In the genomic region with DNA sequence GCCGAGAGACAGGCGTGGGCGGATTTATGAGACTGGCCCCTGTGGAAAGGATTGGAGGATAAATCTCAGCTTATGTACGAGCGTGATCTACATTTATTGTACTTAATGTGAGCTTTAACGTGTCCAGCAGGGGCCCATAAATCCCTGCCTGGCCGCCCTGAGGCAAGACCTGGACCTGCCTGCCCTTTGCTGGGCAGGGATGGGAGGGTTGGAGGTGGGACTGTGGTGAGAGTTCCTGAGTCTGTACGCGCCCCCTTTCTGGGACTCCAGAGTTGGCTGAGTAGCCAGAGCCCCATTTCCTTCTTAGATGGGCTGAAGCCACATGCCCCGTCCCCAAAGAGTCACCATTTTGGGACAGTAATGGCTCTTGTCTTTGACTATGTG, we compare ENCODE assay signal across 8 mouse cellular contexts.
DNase-seq lines count a peak whose midpoint lies in the region; ATAC-seq and TF ChIP-seq lines count a peak whose summit lies in the region.

No protein-coding gene starts in this region.

- no peaks in the 10 kb centered on the region for H3K9me3 ChIP-seq in kidney, embryonic 14.5 days (ENCODE audit: control insufficient read depth, low read length)
- no peaks in the 10 kb centered on the region for H3K9me3 ChIP-seq in embryonic facial prominence, embryonic 13.5 days
- H3K9me3 ChIP-seq in hindbrain, embryonic 16.5 days (ENCODE audit: control insufficient read depth, low read length) = no peaks in the 10 kb centered on the region
- H3K9me3 ChIP-seq in midbrain, embryonic 14.5 days (ENCODE audit: control insufficient read depth, low read length) = no peaks in the 10 kb centered on the region

- TF ChIP-seq POLR2A in kidney, adult 2 months (IDR thresholded peaks at IDR 0.05; ENCODE audit: low read depth, low read length) = no peak

- peaks cover 14% of the 10 kb centered on the region; the same call in 1 of the 2 replicates for H3K4me1 ChIP-seq in kidney, embryonic 14.5 days (ENCODE audit: control insufficient read depth, insufficient read depth, low read length)
- no peaks in the 10 kb centered on the region for H3K4me1 ChIP-seq in kidney, adult 2 months (ENCODE audit: control insufficient read depth, insufficient read depth, low read length)
- peaks cover 35% of the 10 kb centered on the region for H3K4me1 ChIP-seq in embryonic facial prominence, embryonic 13.5 days
- H3K4me1 ChIP-seq in hindbrain, embryonic 16.5 days (ENCODE audit: control insufficient read depth, insufficient read depth, low read depth, low read length) = peaks cover 3% of the 10 kb centered on the region; the same call in 1 of the 2 replicates
- peaks cover 12% of the 10 kb centered on the region; the same call in 1 of the 2 replicates for H3K4me1 ChIP-seq in midbrain, embryonic 14.5 days (ENCODE audit: control insufficient read depth, insufficient read depth, low read length)

- WGBS in kidney, embryonic 14.5 days = 1% methylated on average over 10 of the region's 10 CpGs
- WGBS in kidney, adult 2 months = 9% methylated on average over 10 of the region's 10 CpGs
- 13% methylated on average over 10 of the region's 10 CpGs for WGBS in embryonic facial prominence, embryonic 13.5 days
- 23% methylated on average over 8 of the region's 10 CpGs for WGBS in hindbrain, embryonic 16.5 days
- 10% methylated on average over 10 of the region's 10 CpGs for WGBS in midbrain, embryonic 14.5 days

- peak overlapping the region; percentile 30 for H3K4me3 ChIP-seq in kidney, embryonic 14.5 days (ENCODE audit: low read length)
- H3K4me3 ChIP-seq in kidney, adult 2 months (ENCODE audit: insufficient read depth, low read depth, low read length) = no peak overlapping the region
- H3K4me3 ChIP-seq in embryonic facial prominence, embryonic 13.5 days = peak overlapping the region; percentile 39
- H3K4me3 ChIP-seq in hindbrain, embryonic 16.5 days (ENCODE audit: low read length) = peak overlapping the region; percentile 35
- peak overlapping the region; percentile 30 for H3K4me3 ChIP-seq in midbrain, embryonic 14.5 days (replicated peaks; ENCODE audit: low read depth, low read length)

- H3K27ac ChIP-seq in kidney, embryonic 14.5 days (ENCODE audit: low read depth, low read length) = peak overlapping the region; percentile 68
- no peak overlapping the region for H3K27ac ChIP-seq in kidney, adult 2 months (ENCODE audit: insufficient read depth, low read depth, low read length)
- peak overlapping the region; percentile 82 for H3K27ac ChIP-seq in embryonic facial prominence, embryonic 13.5 days
- H3K27ac ChIP-seq in hindbrain, embryonic 16.5 days (ENCODE audit: low read depth, low read length) = no peak overlapping the region
- H3K27ac ChIP-seq in midbrain, embryonic 14.5 days (replicated peaks; ENCODE audit: low read depth, low read length) = peak overlapping the region; percentile 45; the same call in 1 of the 2 replicates

- ATAC-seq in kidney, embryonic 14.5 days (ENCODE audit: low FRiP score, low TSS enrichment) = peak; percentile 68
- no peak for ATAC-seq in embryonic facial prominence, embryonic 13.5 days (ENCODE audit: insufficient number of reproducible peaks, insufficient read depth, low FRiP score, low TSS enrichment, low read depth)
- ATAC-seq in hindbrain, embryonic 16.5 days = peak; percentile 40
- peak; percentile 20; the same call in 1 of the 2 replicates for ATAC-seq in midbrain, embryonic 14.5 days (ENCODE audit: low FRiP score, low TSS enrichment)

- H3K36me3 ChIP-seq in kidney, embryonic 14.5 days (ENCODE audit: control insufficient read depth, insufficient read depth, low read length) = no peaks in the 10 kb centered on the region
- H3K36me3 ChIP-seq in kidney, adult 2 months (ENCODE audit: control insufficient read depth, insufficient read depth, low read length) = no peaks in the 10 kb centered on the region
- H3K36me3 ChIP-seq in embryonic facial prominence, embryonic 13.5 days = no peaks in the 10 kb centered on the region
- H3K36me3 ChIP-seq in hindbrain, embryonic 16.5 days (ENCODE audit: control insufficient read depth, insufficient read depth, low read length) = no peaks in the 10 kb centered on the region
- no peaks in the 10 kb centered on the region for H3K36me3 ChIP-seq in midbrain, embryonic 14.5 days (ENCODE audit: control insufficient read depth, insufficient read depth, low read length)

- no peaks in the 10 kb centered on the region; the same call in 1 of the 2 replicates for H3K27me3 ChIP-seq in kidney, embryonic 14.5 days (ENCODE audit: control insufficient read depth, insufficient read depth, low read length)
- no peaks in the 10 kb centered on the region; the same call in 1 of the 2 replicates for H3K27me3 ChIP-seq in kidney, adult 2 months (replicated peaks; ENCODE audit: control insufficient read depth, insufficient read depth, low read length)
- no peaks in the 10 kb centered on the region for H3K27me3 ChIP-seq in embryonic facial prominence, embryonic 13.5 days
- H3K27me3 ChIP-seq in hindbrain, embryonic 16.5 days (replicated peaks; ENCODE audit: control insufficient read depth, insufficient read depth, low read length) = no peaks in the 10 kb centered on the region
- H3K27me3 ChIP-seq in midbrain, embryonic 14.5 days (ENCODE audit: control insufficient read depth, insufficient read depth, low read length) = no peaks in the 10 kb centered on the region

- no peak for TF ChIP-seq CTCF in kidney, adult 2 months (conservative IDR thresholded peaks at IDR 0.05; ENCODE audit: insufficient read depth, insufficient read length, low read depth, low read length)

- peak overlapping the region; percentile 38; the same call in 1 of the 2 replicates for H3K9ac ChIP-seq in kidney, embryonic 14.5 days (ENCODE audit: low read depth, low read length)
- peak overlapping the region; percentile 58 for H3K9ac ChIP-seq in embryonic facial prominence, embryonic 13.5 days
- peak overlapping the region; percentile 47 for H3K9ac ChIP-seq in hindbrain, embryonic 16.5 days (ENCODE audit: low read depth, low read length)
- H3K9ac ChIP-seq in midbrain, embryonic 14.5 days (replicated peaks; ENCODE audit: low read length) = peak overlapping the region; percentile 48

- no peak for DNase-seq in kidney, adult 2 months
- DNase-seq in midbrain, embryonic 14.5 days = no peak
- DNase-seq in spleen, postnatal 4 days (ENCODE audit: low spot score in 2 of 2) = no peak
- DNase-seq in B cell, adult 2 months = no peak
- no peak for DNase-seq in frontal cortex, postnatal 14 days (ENCODE audit: low spot score in 2 of 2)

- H3K4me2 ChIP-seq in kidney, embryonic 14.5 days (replicated peaks; ENCODE audit: low read depth, low read length) = peak overlapping the region; percentile 53
- H3K4me2 ChIP-seq in embryonic facial prominence, embryonic 13.5 days = peak overlapping the region; percentile 65
- H3K4me2 ChIP-seq in hindbrain, embryonic 16.5 days (ENCODE audit: low read length) = peak overlapping the region; percentile 60
- peak overlapping the region; percentile 64 for H3K4me2 ChIP-seq in midbrain, embryonic 14.5 days (ENCODE audit: low read length)

Comparison
In these comparisons a context has a peak if more than half of its experiments do, and no peak if none do; other contexts are left out.
1. H3K27ac ChIP-seq: peak in kidney, embryonic 14.5 days (single experiment), embryonic facial prominence, embryonic 13.5 days (single experiment) and midbrain, embryonic 14.5 days (single experiment); none in kidney, adult 2 months (single experiment) and hindbrain, embryonic 16.5 days (single experiment).
2. Peak in every context shown above with its lines, with median percentiles within 50 percentile points of each other: H3K4me2 ChIP-seq and H3K9ac ChIP-seq.